Mouse (Mus musculus): ENCODE data around the gene Gm5447. TPM values are rescaled to one million over a fixed set of nuclear protein-coding genes. Genes with fewer than 3 reads are reported as not detected.

Gene Gm5447
- polyA plus RNA-seq, 1 experiment: not detected

GRCm38 (mm10) chr13:30966507-30966911 lies 7.5 kb upstream of the Gm5447 start:
- no peak for DNase-seq
- Histone ChIP-seq H3K36me3 (ENCODE audit: control insufficient read depth, insufficient read depth, low read length) (0 out of 2 replicates have a peak, but pooled peaks cover 4% of the 10 kb centered on the region), H3K27ac (ENCODE audit: control insufficient read depth, insufficient read depth, low read length) (no peak overlapping the region), H3K27me3 (ENCODE audit: control insufficient read depth, insufficient read depth, low read length) (no peaks in the 10 kb centered on the region), H3K4me3 (ENCODE audit: control insufficient read depth, insufficient read depth, low read length) (no peak overlapping the region), H3K4me1 (replicated peaks; ENCODE audit: control insufficient read depth, insufficient read depth, low read length) (peaks cover 14% of the 10 kb centered on the region)
- WGBS: 92% methylated on average over 10 of the region's 10 CpGs
- TF ChIP-seq CTCF (IDR thresholded peaks at IDR 0.05; ENCODE audit: borderline replicate concordance, control insufficient read depth, extremely low read depth, insufficient read depth, low read length, poor library complexity) (no peak), POLR2A (IDR thresholded peaks at IDR 0.05; ENCODE audit: control insufficient read depth, extremely low read depth, insufficient read depth, low read length, poor library complexity) (no peak)

DNA sequence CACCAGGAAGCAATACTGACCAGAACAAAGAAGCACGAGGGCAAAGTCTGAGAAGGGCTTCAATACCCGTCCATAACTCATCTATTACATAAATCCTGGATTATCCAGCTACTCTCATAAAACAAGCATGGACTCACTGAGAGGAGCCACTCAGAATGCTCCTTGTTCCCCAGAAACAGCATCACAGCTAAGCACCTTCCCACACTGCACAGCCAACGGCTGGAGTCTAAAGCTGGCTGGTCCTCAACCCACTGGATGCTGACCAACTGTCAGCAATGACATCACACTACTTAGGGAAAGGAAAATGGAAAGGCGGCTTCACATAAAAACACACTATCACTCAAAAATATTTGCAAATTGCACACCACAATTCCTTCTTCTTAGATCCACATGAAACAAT lies 5.7 kb upstream of the Gm5447 start:
- no peak for DNase-seq
- H3K27me3 ChIP-seq (ENCODE audit: control insufficient read depth, insufficient read depth, low read length): no peaks in the 10 kb centered on the region
- peaks cover 14% of the 10 kb centered on the region for H3K4me1 ChIP-seq (replicated peaks; ENCODE audit: control insufficient read depth, insufficient read depth, low read length)
- no peak overlapping the region for H3K4me3 ChIP-seq (ENCODE audit: control insufficient read depth, insufficient read depth, low read length)
- H3K27ac ChIP-seq (ENCODE audit: control insufficient read depth, insufficient read depth, low read length): no peak overlapping the region
- no peak for TF ChIP-seq POLR2A (IDR thresholded peaks at IDR 0.05; ENCODE audit: control insufficient read depth, extremely low read depth, insufficient read depth, low read length, poor library complexity)
- no peak for TF ChIP-seq CTCF (IDR thresholded peaks at IDR 0.05; ENCODE audit: borderline replicate concordance, control insufficient read depth, extremely low read depth, insufficient read depth, low read length, poor library complexity)
- H3K36me3 ChIP-seq (ENCODE audit: control insufficient read depth, insufficient read depth, low read length): no peaks in the 10 kb centered on the region
- 89% methylated on average over 4 of the region's 4 CpGs for WGBS

- DNase-seq: no peak
- no peaks in the 10 kb centered on the region for H3K27me3 ChIP-seq (ENCODE audit: control insufficient read depth, insufficient read depth, low read length)
- H3K4me1 ChIP-seq (replicated peaks; ENCODE audit: control insufficient read depth, insufficient read depth, low read length): peaks cover 20% of the 10 kb centered on the region
- 39% methylated on average over 3 of the region's 3 CpGs for WGBS
- no peaks in the 10 kb centered on the region for H3K36me3 ChIP-seq (ENCODE audit: control insufficient read depth, insufficient read depth, low read length)
- no peak overlapping the region for H3K27ac ChIP-seq (ENCODE audit: control insufficient read depth, insufficient read depth, low read length)
- H3K4me3 ChIP-seq (ENCODE audit: control insufficient read depth, insufficient read depth, low read length): no peak overlapping the region
- no peak for TF ChIP-seq CTCF (IDR thresholded peaks at IDR 0.05; ENCODE audit: borderline replicate concordance, control insufficient read depth, extremely low read depth, insufficient read depth, low read length, poor library complexity)
- TF ChIP-seq POLR2A (IDR thresholded peaks at IDR 0.05; ENCODE audit: control insufficient read depth, extremely low read depth, insufficient read depth, low read length, poor library complexity): no peak
Observed at GRCm38 (mm10) chr13:30971047-30971446, 3.0 kb upstream of the Gm5447 start.

DNA sequence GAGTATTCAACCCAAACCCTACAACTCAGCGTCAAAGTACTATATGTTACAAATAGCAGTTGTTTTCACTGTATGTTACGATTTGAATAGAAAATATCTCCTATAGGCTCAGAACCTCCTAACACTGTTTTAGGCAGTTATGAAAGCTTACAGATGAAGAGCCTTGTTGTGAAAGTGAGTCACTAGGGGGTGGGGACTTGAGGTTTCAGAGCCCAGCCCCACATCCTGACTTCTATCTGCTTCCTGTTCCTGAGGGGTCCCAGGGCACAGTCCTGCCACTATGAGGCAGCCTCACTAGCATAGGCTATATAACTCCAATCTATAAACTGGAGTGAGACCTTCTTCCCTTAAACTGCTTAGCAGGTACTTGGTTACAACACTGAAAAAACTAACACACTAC lies 1.9 kb upstream of the Gm5447 start:
- WGBS: 9% methylated on average over 2 of the region's 2 CpGs
- Histone ChIP-seq H3K27ac (ENCODE audit: control insufficient read depth, insufficient read depth, low read length) (no peak overlapping the region; the same call in 1 of the 2 replicates), H3K27me3 (ENCODE audit: control insufficient read depth, insufficient read depth, low read length) (no peaks in the 10 kb centered on the region), H3K36me3 (ENCODE audit: control insufficient read depth, insufficient read depth, low read length) (no peaks in the 10 kb centered on the region), H3K4me3 (ENCODE audit: control insufficient read depth, insufficient read depth, low read length) (no peak overlapping the region), H3K4me1 (replicated peaks; ENCODE audit: control insufficient read depth, insufficient read depth, low read length) (peaks cover 21% of the 10 kb centered on the region)
- TF ChIP-seq CTCF (IDR thresholded peaks at IDR 0.05; ENCODE audit: borderline replicate concordance, control insufficient read depth, extremely low read depth, insufficient read depth, low read length, poor library complexity): no peak
- no peak for TF ChIP-seq POLR2A (IDR thresholded peaks at IDR 0.05; ENCODE audit: control insufficient read depth, extremely low read depth, insufficient read depth, low read length, poor library complexity)
- peak; percentile 74 for DNase-seq

DNA sequence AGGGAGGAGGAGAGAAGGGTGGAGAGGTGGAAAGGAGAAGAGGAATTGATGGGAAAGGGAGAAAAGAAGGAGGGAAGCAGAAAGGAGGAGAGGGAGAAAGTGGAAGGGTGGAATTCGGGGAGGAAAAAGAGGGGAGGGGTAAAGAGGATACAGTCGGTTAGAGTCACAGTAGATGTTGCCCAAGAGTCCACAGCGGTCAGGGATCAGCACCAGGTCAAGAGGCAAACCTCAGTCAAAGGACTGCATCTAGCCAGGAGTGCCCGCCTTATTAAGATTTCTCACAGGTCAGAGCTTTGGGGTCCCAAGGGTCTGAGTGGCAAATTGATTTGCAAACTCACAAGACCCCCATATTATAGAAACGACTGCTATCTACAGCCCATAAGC lies 235 bp downstream of the Gm5447 start:
- no peak overlapping the region for H3K27ac ChIP-seq (ENCODE audit: control insufficient read depth, insufficient read depth, low read length)
- H3K27me3 ChIP-seq (ENCODE audit: control insufficient read depth, insufficient read depth, low read length): no peaks in the 10 kb centered on the region
- peaks cover 13% of the 10 kb centered on the region for H3K4me1 ChIP-seq (replicated peaks; ENCODE audit: control insufficient read depth, insufficient read depth, low read length)
- DNase-seq: no peak
- 41% methylated on average over 5 of the region's 5 CpGs for WGBS
- TF ChIP-seq POLR2A (IDR thresholded peaks at IDR 0.05; ENCODE audit: control insufficient read depth, extremely low read depth, insufficient read depth, low read length, poor library complexity): no peak
- TF ChIP-seq CTCF (IDR thresholded peaks at IDR 0.05; ENCODE audit: borderline replicate concordance, control insufficient read depth, extremely low read depth, insufficient read depth, low read length, poor library complexity): no peak
- no peaks in the 10 kb centered on the region for H3K36me3 ChIP-seq (ENCODE audit: control insufficient read depth, insufficient read depth, low read length)
- H3K4me3 ChIP-seq (ENCODE audit: control insufficient read depth, insufficient read depth, low read length): peak overlapping the region; percentile 61

DNA sequence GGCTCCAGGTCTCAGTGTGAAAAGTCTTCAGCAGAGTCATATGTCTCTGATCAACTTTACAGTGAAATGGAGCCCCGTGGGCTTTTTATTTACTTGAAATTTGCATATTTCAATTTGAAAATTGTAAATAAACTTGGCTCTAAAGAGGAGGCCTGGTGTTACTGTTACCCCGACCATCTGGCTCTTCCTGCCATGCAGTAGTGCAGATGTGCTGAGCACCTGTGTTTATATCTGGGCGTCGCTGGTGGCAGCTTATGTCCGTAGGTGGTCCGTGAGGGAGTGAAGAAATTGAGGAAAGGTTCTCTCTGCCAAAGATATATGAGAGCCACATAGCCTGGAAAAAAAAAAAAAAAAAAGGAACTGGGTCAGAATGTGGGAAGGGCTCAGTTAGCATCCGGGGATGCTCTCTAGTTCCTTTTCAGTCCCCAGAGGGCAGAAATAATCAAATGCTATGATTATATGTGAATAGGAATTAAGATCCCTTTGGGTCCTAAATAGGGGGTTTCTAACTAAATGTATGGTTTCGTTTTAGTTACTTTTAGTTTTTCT lies 2.6 kb downstream of the Gm5447 start:
- peak overlapping the region; percentile 6; the same call in 1 of the 2 replicates for H3K27ac ChIP-seq (ENCODE audit: control insufficient read depth, insufficient read depth, low read length)
- no peak overlapping the region for H3K4me3 ChIP-seq (ENCODE audit: control insufficient read depth, insufficient read depth, low read length)
- no peaks in the 10 kb centered on the region for H3K36me3 ChIP-seq (ENCODE audit: control insufficient read depth, insufficient read depth, low read length)
- H3K4me1 ChIP-seq (replicated peaks; ENCODE audit: control insufficient read depth, insufficient read depth, low read length): peaks cover 8% of the 10 kb centered on the region
- H3K27me3 ChIP-seq (ENCODE audit: control insufficient read depth, insufficient read depth, low read length): no peaks in the 10 kb centered on the region
- WGBS: 42% methylated on average over 8 of the region's 8 CpGs
- DNase-seq: peak; percentile 49
- TF ChIP-seq POLR2A (IDR thresholded peaks at IDR 0.05; ENCODE audit: control insufficient read depth, extremely low read depth, insufficient read depth, low read length, poor library complexity) (no peak), CTCF (IDR thresholded peaks at IDR 0.05; ENCODE audit: borderline replicate concordance, control insufficient read depth, extremely low read depth, insufficient read depth, low read length, poor library complexity) (no peak)

- no peak overlapping the region for H3K27ac ChIP-seq (ENCODE audit: control insufficient read depth, insufficient read depth, low read length)
- no peak for DNase-seq
- no peaks in the 10 kb centered on the region for H3K27me3 ChIP-seq (ENCODE audit: control insufficient read depth, insufficient read depth, low read length)
- H3K4me1 ChIP-seq (replicated peaks; ENCODE audit: control insufficient read depth, insufficient read depth, low read length): peaks cover 8% of the 10 kb centered on the region
- TF ChIP-seq CTCF (IDR thresholded peaks at IDR 0.05; ENCODE audit: borderline replicate concordance, control insufficient read depth, extremely low read depth, insufficient read depth, low read length, poor library complexity): no peak
- TF ChIP-seq POLR2A (IDR thresholded peaks at IDR 0.05; ENCODE audit: control insufficient read depth, extremely low read depth, insufficient read depth, low read length, poor library complexity): no peak
- no peaks in the 10 kb centered on the region for H3K36me3 ChIP-seq (ENCODE audit: control insufficient read depth, insufficient read depth, low read length)
- WGBS: 94% methylated on average over 4 of the region's 4 CpGs
- no peak overlapping the region for H3K4me3 ChIP-seq (ENCODE audit: control insufficient read depth, insufficient read depth, low read length)
Observed at GRCm38 (mm10) chr13:30978224-30978623, 4.2 kb downstream of the Gm5447 start.
